Mouse (Mus musculus): ENCODE measurements around the gene Vmn1r44.
"Not testable (repeated sequence)": the region's sequence is repeated elsewhere in the genome, so short reads cannot be mapped to it uniquely, and the experiment has no call there.

Vmn1r44 gene

GRCm38 (mm10) chr6:89883360-89883759, at the start of gene Vmn1r44:
TSS of gene Vmn1r44 (plus strand) at chr6:89883660.
- DNase-seq = no peak

- no peak for DNase-seq
These were observed 25.9 kb upstream of the Vmn1r44 start for GRCm38 (mm10) chr6:89857552-89857951.

GRCm38 (mm10) chr6:89859839-89860238, 23.6 kb upstream of the Vmn1r44 start:
- no peak for DNase-seq

- no peak for DNase-seq
These were observed 19.7 kb upstream of the Vmn1r44 start for GRCm38 (mm10) chr6:89863792-89864191.

GRCm38 (mm10) chr6:89867276-89867675, 16.2 kb upstream of the Vmn1r44 start:
- no peak for DNase-seq

GRCm38 (mm10) chr6:89867976-89868375, 15.5 kb upstream of the Vmn1r44 start:
- no peak for DNase-seq

GRCm38 (mm10) chr6:89876313-89876712, 7.1 kb upstream of the Vmn1r44 start, which contains the start of the genes Vmn1r42 and Vmn1r43:
TSS of gene Vmn1r42 (minus strand) at chr6:89876413.
TSS of gene Vmn1r43 (minus strand) at chr6:89876413.
- DNase-seq = not testable (repeated sequence)

GRCm38 (mm10) chr6:89876963-89877362, 6.5 kb upstream of the Vmn1r44 start:
- DNase-seq = no peak

GRCm38 (mm10) chr6:89880867-89881266, 2.6 kb upstream of the Vmn1r44 start:
- no peak for DNase-seq

GRCm38 (mm10) chr6:89883812-89884211, 352 bp downstream of the Vmn1r44 start:
- no peak for DNase-seq

GRCm38 (mm10) chr6:89940498-89940897, 57.0 kb downstream of the Vmn1r44 start, which contains the start of gene Vmn1r45:
TSS of gene Vmn1r45 (minus strand) at chr6:89940598.
- not testable (repeated sequence) for DNase-seq

- no peak for DNase-seq
These were observed 57.5 kb downstream of the Vmn1r44 start for GRCm38 (mm10) chr6:89940926-89941325.

Measured in embryo, embryonic 11 days (tissue).